Mouse (Mus musculus) hindbrain, postnatal 0 days (tissue): ENCODE measurements around the gene Adra1d. TPM values are rescaled to one million over a fixed set of nuclear protein-coding genes. Genes with fewer than 3 reads are reported as not detected.

Experiments used
- ATAC-seq: fragments of 200-750 bp; cut with Nextera tagmentation; 2 replicates; pipeline ENCODE4 v1.8.0; 2017; ENCODE audit warnings: mild to moderate bottlenecking, moderate TSS enrichment, moderate library complexity
- DNase-seq: peaks from one replicate; pipeline ENCODE4 v3.0.0-alpha.2; 2015; ENCODE audit warnings: low spot score
- H3K27ac ChIP-seq: fragments of 300-500 bp; sonication (generic); 2 replicates; pipeline ENCODE4 v1.5.1; 2014; ENCODE audit warnings: mild to moderate bottlenecking
- H3K27me3 ChIP-seq: fragments of 300-500 bp; sonication (generic); 2 replicates; pipeline ENCODE4 v1.6.1; 2014; ENCODE audit warnings: low read length, mixed read lengths; ENCODE audit not compliant: insufficient read depth
- H3K36me3 ChIP-seq: fragments of 300-500 bp; sonication (generic); 2 replicates; pipeline ENCODE4 v1.6.1; 2014; ENCODE audit warnings: low read length, mixed read lengths; ENCODE audit not compliant: insufficient read depth
- H3K4me1 ChIP-seq: fragments of 300-500 bp; sonication (generic); 2 replicates; pipeline ENCODE4 v1.6.1; 2014; ENCODE audit warnings: antibody characterized with exemption, low read length, mixed read lengths; ENCODE audit not compliant: insufficient read depth
- H3K4me2 ChIP-seq: fragments of 300-500 bp; sonication (generic); 2 replicates; pipeline ENCODE4 v1.6.1; 2014; ENCODE audit warnings: low read depth, mild to moderate bottlenecking, low read length, moderate library complexity, mixed read lengths
- H3K4me3 ChIP-seq: fragments of 300-500 bp; sonication (generic); 2 replicates; pipeline ENCODE4 v1.5.1; 2014; ENCODE audit warnings: low read length
- H3K9ac ChIP-seq: fragments of 300-500 bp; sonication (generic); replicated peaks from 2 replicates; pipeline ENCODE4 v1.6.1; 2014; ENCODE audit warnings: mild to moderate bottlenecking, low read length, moderate library complexity, mixed read lengths
- H3K9me3 ChIP-seq: fragments of 300-500 bp; sonication (generic); 2 replicates; pipeline ENCODE4 v1.6.1; 2016; ENCODE audit warnings: low read length, mixed read lengths
- CTCF ChIP-seq: IDR thresholded peaks from 2 replicates; pipeline ENCODE4 v1.5.1; 2016; ENCODE audit warnings: antibody characterized with exemption, control low read depth, low read depth
- WGBS: fragments of 180-500 bp; shearing (Covaris S2); extraction: QIAGEN DNeasy Blood & Tissue Kit; methylation state at CpG from one replicate; pipeline ENCODE4 v1.1.7; 2014; 5-methylcytosine and 5-hydroxymethylcytosine counted together
- polyA plus RNA-seq: library from polyadenylated mRNA; unstranded; fragments of >200 nt; fragmentation: Nextera tagmentation; extraction: Ambion mirVana; gene quantifications from 2 replicates; pipeline ENCODE4 v1.2.1, GENCODE M21; 2015
- total RNA-seq: library from RNA; depleted of rRNA; stranded (reverse); fragments of >200 nt; gene quantifications from 2 replicates; pipeline ENCODE4 v1.2.3, GENCODE M21; 2014

Gene Adra1d
- total and polyA plus RNA-seq, 2 experiments from 2014 or later = 0.84 to 5.1 TPM

DNA sequence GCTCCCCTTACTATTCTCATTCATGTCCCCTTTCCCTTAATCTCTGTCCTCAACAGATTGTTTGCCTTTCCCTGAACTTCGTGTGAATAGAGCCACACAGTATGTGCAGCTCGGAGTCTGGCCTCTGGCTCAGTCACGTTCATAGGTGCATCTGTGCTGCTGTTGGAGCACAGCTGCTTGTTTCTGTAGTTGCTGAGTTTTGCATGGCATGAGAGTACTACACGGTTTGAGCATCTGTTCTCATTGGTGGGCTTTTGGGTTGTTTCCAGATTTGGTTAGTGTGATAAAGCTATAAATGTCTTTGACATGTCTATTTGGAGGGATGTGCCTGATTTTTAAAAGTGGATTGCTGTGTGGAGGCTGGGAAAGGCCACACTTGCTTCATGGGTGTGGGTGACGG lies 51.6 kb downstream of the Adra1d start:
- TF ChIP-seq CTCF = no peak
- Histone ChIP-seq H3K9me3 (no peaks in the 10 kb centered on the region), H3K9ac (no peak overlapping the region), H3K4me1 (0 out of 2 replicates have a peak, but pooled peaks cover 19% of the 10 kb centered on the region), H3K36me3 (0 out of 2 replicates have a peak, but pooled peaks cover under 1% of the 10 kb centered on the region), H3K27me3 (no peaks in the 10 kb centered on the region), H3K4me3 (no peak overlapping the region), H3K27ac (peak overlapping the region; percentile 71; the same call in 1 of the 2 replicates), H3K4me2 (peak overlapping the region; percentile 46; the same call in 1 of the 2 replicates)
- DNase-seq (no peak), ATAC-seq (no peak)
- 50% methylated on average over 5 of the region's 5 CpGs for WGBS

DNA sequence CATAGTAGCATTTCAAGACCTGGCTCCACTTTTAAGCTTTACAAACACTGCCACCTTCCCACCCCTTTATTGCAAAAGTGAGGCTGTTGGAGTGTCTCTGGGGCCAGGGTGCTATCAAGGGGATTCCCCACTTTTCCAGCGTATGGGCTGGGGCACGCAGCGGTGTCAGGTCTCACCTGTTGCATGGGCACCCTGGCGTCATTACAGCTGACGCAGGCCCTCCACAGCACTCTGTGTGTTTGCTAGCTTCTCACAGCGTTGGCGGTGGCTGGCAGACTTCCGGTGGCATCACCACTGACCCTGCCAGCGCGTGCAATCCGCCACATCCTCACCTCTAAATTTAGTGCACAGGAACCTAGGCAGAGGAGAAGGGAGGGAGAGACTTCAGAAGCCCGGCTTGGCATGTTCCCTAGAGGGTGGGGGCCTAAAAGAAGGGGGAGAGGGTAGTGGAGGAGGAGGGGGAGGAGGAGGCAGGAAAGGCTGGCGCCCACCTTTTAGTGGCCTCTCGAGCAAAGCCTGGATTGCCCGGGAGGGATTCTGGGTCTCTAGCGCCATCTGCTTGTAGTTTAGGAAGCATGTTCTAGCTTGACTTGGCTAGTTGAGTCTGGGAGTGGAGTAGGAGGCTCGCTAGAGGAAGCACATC lies 52.3 kb downstream of the Adra1d start:
- Histone ChIP-seq H3K4me3 (no peak overlapping the region), H3K27ac (peak overlapping the region; percentile 71), H3K27me3 (no peaks in the 10 kb centered on the region), H3K4me2 (peak overlapping the region; percentile 46), H3K9ac (0 out of 2 replicates have a peak overlapping the region, but pooled peaks have one; percentile 19), H3K4me1 (peaks cover 23% of the 10 kb centered on the region; the same call in 1 of the 2 replicates), H3K36me3 (no peaks in the 10 kb centered on the region), H3K9me3 (no peaks in the 10 kb centered on the region)
- ATAC-seq = peak; percentile 70
- WGBS = 18% methylated on average over 17 of the region's 17 CpGs
- peak; percentile 84 for TF ChIP-seq CTCF
- peak; percentile 90 for DNase-seq

DNA sequence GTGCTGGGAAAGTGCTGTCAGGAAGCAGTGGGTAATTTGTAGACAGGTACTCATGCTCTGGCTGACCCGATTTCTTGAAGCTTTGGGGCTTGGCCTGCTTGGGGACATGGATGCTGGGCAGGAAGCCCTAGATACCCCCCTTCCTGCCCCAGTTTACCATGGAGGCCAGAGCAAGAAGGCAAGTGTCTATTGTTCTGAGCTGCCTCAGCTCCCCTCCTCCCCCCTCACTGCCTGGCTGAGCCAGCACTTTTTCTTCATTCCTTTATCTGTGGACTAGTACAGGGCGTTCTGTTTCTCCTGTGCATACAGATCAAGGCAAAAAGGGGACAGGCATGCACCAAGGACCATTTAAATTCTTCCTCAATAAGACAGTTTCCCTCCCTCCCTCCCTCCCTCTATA lies 53.6 kb downstream of the Adra1d start:
- H3K4me3 ChIP-seq = no peak overlapping the region
- no peaks in the 10 kb centered on the region for H3K36me3 ChIP-seq
- peak overlapping the region; percentile 71 for H3K27ac ChIP-seq
- H3K9me3 ChIP-seq = no peaks in the 10 kb centered on the region
- peak; percentile 81 for ATAC-seq
- H3K4me2 ChIP-seq = no peak overlapping the region
- H3K27me3 ChIP-seq = no peaks in the 10 kb centered on the region
- H3K4me1 ChIP-seq = peaks cover 32% of the 10 kb centered on the region
- H3K9ac ChIP-seq = no peak overlapping the region
- peak; percentile 59 for DNase-seq
- WGBS = 20% methylated on average over 2 of the region's 2 CpGs
- TF ChIP-seq CTCF = no peak

DNA sequence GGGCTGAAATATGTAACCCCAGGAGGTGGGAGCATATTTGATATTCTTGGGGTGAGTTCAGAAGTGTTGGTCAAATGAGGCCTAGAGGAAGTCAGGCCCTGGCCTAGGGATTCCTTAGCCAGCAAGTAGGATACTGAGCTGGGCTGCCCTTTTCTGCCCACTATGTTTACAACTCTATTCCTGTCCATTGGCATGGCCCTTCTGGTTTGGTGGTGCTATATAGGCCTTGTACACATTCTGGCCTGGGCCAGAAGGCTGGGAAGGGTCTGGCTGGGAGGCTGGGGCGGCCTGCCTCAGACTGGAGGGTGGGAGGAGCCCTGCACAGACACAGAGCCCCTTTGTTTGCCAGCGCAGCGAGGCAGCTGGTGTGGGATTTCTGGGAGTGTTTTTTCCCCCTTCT lies 55.7 kb downstream of the Adra1d start:
- ATAC-seq = peak; percentile 65
- no peak for TF ChIP-seq CTCF
- Histone ChIP-seq H3K4me1 (peaks cover 49% of the 10 kb centered on the region), H3K4me3 (no peak overlapping the region), H3K9ac (no peak overlapping the region), H3K36me3 (no peaks in the 10 kb centered on the region), H3K4me2 (no peak overlapping the region), H3K27me3 (no peaks in the 10 kb centered on the region), H3K27ac (peak overlapping the region; percentile 81), H3K9me3 (no peaks in the 10 kb centered on the region)
- 24% methylated on average over 3 of the region's 3 CpGs for WGBS
- peak; percentile 71 for DNase-seq

DNA sequence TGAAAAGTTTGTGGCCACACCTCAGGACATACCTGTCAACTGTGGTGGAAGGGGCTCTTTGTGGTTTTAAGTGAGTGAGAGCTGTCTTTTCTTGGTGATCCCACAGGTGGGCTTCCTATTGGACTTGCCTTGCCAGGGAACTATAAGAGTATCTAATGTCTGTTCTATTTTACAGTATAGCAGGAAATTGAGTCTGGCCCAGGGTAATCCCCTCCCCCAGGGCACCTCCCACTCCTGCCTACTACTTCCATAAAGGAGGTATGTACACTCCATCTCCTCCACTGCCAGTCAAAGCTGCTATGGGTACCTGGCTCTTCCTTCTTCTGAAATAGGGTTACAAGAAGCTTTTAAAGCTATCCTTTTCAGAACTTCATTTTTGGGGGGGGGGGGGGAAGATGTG lies 56.7 kb downstream of the Adra1d start:
- Histone ChIP-seq H3K4me1 (peaks cover 53% of the 10 kb centered on the region), H3K27me3 (no peaks in the 10 kb centered on the region), H3K27ac (peak overlapping the region; percentile 81), H3K4me3 (no peak overlapping the region), H3K9ac (no peak overlapping the region), H3K36me3 (no peaks in the 10 kb centered on the region), H3K9me3 (no peaks in the 10 kb centered on the region), H3K4me2 (no peak overlapping the region)
- ATAC-seq (no peak), DNase-seq (no peak)
- no peak for TF ChIP-seq CTCF

DNA sequence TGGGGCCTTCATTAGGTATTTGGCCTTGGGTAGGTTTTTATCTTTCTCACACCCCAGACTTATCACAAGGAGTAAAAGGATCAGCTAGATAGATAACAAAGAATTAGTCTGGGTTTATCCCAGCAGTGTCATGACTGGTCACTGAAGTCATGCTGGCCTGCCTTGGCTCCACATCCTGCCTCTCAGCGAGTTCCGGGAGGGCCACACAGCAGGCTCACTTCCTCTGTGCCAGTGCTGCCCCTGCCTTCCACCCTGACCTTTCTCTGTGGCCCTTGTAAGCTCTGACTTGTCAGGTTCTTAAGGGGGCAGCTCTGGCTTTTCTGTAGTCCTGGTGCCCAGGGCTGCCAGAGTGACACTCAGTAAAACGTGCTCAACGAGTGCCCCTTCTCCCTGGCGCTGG lies 59.5 kb downstream of the Adra1d start:
- peak overlapping the region; percentile 69 for H3K27ac ChIP-seq
- H3K4me1 ChIP-seq = peaks cover 39% of the 10 kb centered on the region
- no peak overlapping the region for H3K4me2 ChIP-seq
- H3K27me3 ChIP-seq = no peaks in the 10 kb centered on the region
- H3K4me3 ChIP-seq = no peak overlapping the region
- no peak overlapping the region for H3K9ac ChIP-seq
- no peaks in the 10 kb centered on the region for H3K36me3 ChIP-seq
- TF ChIP-seq CTCF = no peak
- DNase-seq (no peak), ATAC-seq (no peak)
- H3K9me3 ChIP-seq = no peaks in the 10 kb centered on the region
- 59% methylated on average over 5 of the region's 5 CpGs for WGBS

DNA sequence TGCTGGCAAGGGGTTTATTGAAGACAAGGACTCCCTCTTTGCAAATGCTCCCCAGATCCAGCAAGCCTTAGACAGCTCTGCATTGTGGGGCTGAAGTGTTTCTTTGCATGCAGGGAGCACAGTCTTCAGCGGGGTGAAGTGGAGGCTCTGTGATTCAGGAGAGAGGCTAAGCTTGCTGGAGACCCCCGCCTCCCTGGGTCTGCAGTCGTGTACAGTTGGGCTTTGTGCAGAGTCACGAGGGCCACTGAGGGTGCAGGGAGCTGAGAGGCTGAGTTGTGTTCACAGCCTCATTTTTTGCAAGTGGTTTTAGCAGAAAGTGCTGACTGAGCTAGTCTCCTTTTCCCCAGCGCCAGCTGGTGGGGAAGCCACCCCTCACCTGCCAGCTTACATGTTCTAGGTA lies 60.2 kb downstream of the Adra1d start:
- peak overlapping the region; percentile 69 for H3K27ac ChIP-seq
- no peaks in the 10 kb centered on the region for H3K27me3 ChIP-seq
- H3K36me3 ChIP-seq = no peaks in the 10 kb centered on the region
- ATAC-seq (peak; percentile 71), DNase-seq (peak; percentile 53)
- WGBS = 46% methylated on average over 5 of the region's 5 CpGs
- H3K4me3 ChIP-seq = no peak overlapping the region
- H3K4me2 ChIP-seq = no peak overlapping the region
- peaks cover 39% of the 10 kb centered on the region for H3K4me1 ChIP-seq
- no peak overlapping the region for H3K9ac ChIP-seq
- no peaks in the 10 kb centered on the region for H3K9me3 ChIP-seq
- no peak for TF ChIP-seq CTCF
